Mouse (Mus musculus) cortical plate, adult 2 months (tissue): ENCODE results near the gene Zfp398. TPM values are rescaled to one million over a fixed set of nuclear protein-coding genes. Genes with fewer than 3 reads are reported as not detected.

Experiments used
- H3K27ac ChIP-seq: fragments of 200-500 bp; 2 replicates; pipeline ENCODE4 v1.5.1; 2012; ENCODE audit warnings: low read length, control low read depth, inconsistent platforms; ENCODE audit not compliant: insufficient read depth
- H3K4me1 ChIP-seq: fragments of 200-500 bp; 2 replicates; pipeline ENCODE4 v1.6.1; 2011; ENCODE audit warnings: low read length; ENCODE audit not compliant: control insufficient read depth, insufficient read depth
- H3K4me3 ChIP-seq: fragments of 200-500 bp; 2 replicates; pipeline ENCODE4 v1.5.1; 2011; ENCODE audit warnings: mild to moderate bottlenecking, low read length, control low read depth; ENCODE audit not compliant: insufficient read depth
- CTCF ChIP-seq: fragments of 200-500 bp; IDR thresholded peaks from 2 replicates; pipeline ENCODE4 v1.5.1; 2011; ENCODE audit warnings: mild to moderate bottlenecking, control low read depth, low read length; ENCODE audit not compliant: insufficient read depth; ENCODE audit errors: extremely low read depth
- POLR2A ChIP-seq: fragments of 200-500 bp; IDR thresholded peaks from 2 replicates; pipeline ENCODE4 v1.6.1; 2011; ENCODE audit warnings: mild to moderate bottlenecking, low read length, control low read depth; ENCODE audit not compliant: insufficient read depth; ENCODE audit errors: extremely low read depth
- polyA plus RNA-seq: library from polyadenylated mRNA; depleted of rRNA; stranded (reverse); fragments of >200 nt; gene quantifications from 2 replicates; pipeline ENCODE4 v1.2.3, GENCODE M21; 2012; rRNA removed

The Zfp398 gene
- polyA plus RNA-seq, 1 experiment: 14.2 TPM

GRCm38 (mm10) chr6:47918768-47919274 is 83.4 kb downstream of the Zfp398 start:
- TF ChIP-seq CTCF (no peak), POLR2A (no peak)
- Histone ChIP-seq H3K4me1 (peaks cover 3% of the 10 kb centered on the region; the same call in 1 of the 2 replicates), H3K4me3 (no peak overlapping the region), H3K27ac (no peak overlapping the region)

DNA sequence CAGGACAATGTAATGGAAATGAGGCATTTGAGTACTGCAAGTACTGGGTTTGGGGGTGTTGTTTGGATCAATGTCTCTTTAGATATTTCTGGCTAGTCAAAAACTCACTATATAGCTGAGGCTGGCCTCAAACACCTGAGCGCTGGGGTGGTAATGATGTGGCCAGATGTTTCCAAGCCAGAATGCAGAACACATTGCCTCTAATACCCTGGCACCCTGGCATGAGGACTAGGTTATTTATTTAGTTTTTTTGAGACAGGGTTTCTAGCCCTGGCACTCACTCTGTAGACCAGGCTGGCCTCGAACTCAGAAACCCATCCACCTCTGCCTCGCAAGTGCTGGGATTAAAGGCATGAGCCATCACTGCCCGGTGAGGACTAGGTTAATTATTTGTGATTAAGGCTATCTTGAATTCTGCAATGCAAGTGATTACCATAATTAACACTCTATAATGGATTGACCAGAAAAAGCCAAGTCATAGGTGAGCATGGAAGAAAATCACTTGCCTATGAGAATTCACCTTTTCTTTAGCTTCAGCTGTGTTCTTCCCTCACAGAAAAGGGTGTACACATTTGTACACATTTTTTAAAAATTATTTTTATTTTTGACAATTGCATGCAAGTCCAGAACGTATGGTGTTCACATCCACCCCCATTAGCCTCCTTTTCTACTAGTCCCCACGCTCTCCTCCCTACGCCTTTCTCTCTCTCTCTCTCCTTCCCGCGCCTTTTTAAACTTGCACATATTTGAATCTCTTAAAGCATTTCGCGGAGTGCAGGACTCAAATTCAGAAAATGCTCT is 84.4 kb downstream of the Zfp398 start:
- no peak for TF ChIP-seq POLR2A
- no peak for TF ChIP-seq CTCF
- Histone ChIP-seq H3K4me3 (peak overlapping the region; percentile 78), H3K4me1 (peaks cover 3% of the 10 kb centered on the region; the same call in 1 of the 2 replicates), H3K27ac (no peak overlapping the region)

DNA sequence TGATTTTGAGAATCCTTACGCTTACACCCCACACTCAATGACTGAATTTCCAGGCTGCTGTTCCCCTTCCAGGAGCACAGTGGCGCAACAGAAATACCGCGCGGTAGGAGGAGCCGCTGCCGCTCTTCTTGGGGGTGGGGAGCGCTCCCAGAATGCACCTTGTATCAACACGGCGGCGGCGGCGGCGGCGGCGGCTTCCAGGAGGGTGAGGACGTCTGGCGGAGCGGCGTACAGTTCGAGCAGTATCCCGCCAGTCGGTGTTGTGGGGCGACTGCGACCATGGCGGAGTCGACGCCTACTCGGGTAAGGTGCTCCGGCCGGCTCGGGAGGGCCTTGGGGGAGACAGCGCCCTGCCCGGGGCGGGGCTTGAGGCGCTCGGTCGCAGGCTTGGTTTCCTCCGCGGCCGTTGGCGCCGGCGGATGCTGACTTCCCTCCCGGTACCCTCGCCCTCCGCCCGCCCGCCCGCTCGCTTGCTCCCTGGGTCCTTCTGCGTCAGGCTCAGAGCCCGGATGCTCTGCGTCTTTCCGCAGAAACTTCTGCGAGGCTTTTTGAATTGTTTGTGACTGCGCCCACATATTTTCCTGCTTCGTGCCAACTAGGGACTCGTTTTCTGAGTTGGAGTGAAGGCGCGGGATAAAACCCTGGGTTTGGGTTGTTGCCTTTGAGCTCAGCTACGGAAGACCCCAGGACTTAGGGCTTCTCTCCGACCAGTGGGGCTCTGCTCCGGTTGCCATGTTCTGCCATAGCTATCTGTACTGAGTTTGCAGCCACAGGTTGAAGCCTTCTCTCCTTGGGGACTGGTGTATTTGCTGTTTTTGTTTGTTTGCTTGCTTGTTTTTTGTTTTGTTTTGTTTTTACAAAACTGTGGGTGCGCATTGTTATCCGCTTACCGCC is 85.2 kb downstream of the Zfp398 start, which contains the start of gene Zfp212:
TSS of gene Zfp212 (plus strand) at position 30 of the 894 bp plus-strand sequence.
- Histone ChIP-seq H3K27ac (peak within 1 kb of the TSS; percentile 96), H3K4me3 (peak within 1 kb of the TSS; percentile 78), H3K4me1 (peaks cover 3% of the 10 kb centered on the region; the same call in 1 of the 2 replicates)
- TF ChIP-seq POLR2A: peak; percentile 48; the same call in 1 of the 2 replicates
- peak; percentile 37; the same call in 1 of the 2 replicates for TF ChIP-seq CTCF

Other genes starting within 250 kb of the Zfp398 start
- gene Ezh2, start 240.3 kb upstream of the Zfp398 start, polyA plus RNA-seq: 16.3 and 16.6 TPM in 2 replicates
- 29.4 and 33.2 TPM in 2 replicates for gene Pdia4, start 22.2 kb upstream of the Zfp398 start, polyA plus RNA-seq
- gene Zfp786, start 4.8 kb upstream of the Zfp398 start, polyA plus RNA-seq: 2.0 and 2.3 TPM in 2 replicates
- gene Zfp282, start 41.5 kb downstream of the Zfp398 start, polyA plus RNA-seq: 10.0 TPM in 2 replicates
- gene Zfp212, start 84.8 kb downstream of the Zfp398 start, polyA plus RNA-seq: 11.1 and 11.2 TPM in 2 replicates
- gene Zfp956, start 117.7 kb downstream of the Zfp398 start, polyA plus RNA-seq: 27.1 and 30.9 TPM in 2 replicates
- gene Zfp777, start 213.2 kb downstream of the Zfp398 start, polyA plus RNA-seq: 18.1 and 18.9 TPM in 2 replicates